Mouse (Mus musculus): ENCODE measurements around the gene Olfr724.
"Not testable (repeated sequence)": the region's sequence is repeated elsewhere in the genome, so short reads cannot be mapped to it uniquely, and the experiment has no call there.

Gene Olfr724

GRCm38 (mm10) chr14:49963174-49963573, at the start of gene Olfr724:
Olfr724 (minus strand) TSS chr14:49963274.
- in situ Hi-C loops (cut with MboI, MseI): loop anchor here (5.0 kb wide), 1 partner anchor 36 kb away; no protein-coding TSS in a partner anchor

DNA sequence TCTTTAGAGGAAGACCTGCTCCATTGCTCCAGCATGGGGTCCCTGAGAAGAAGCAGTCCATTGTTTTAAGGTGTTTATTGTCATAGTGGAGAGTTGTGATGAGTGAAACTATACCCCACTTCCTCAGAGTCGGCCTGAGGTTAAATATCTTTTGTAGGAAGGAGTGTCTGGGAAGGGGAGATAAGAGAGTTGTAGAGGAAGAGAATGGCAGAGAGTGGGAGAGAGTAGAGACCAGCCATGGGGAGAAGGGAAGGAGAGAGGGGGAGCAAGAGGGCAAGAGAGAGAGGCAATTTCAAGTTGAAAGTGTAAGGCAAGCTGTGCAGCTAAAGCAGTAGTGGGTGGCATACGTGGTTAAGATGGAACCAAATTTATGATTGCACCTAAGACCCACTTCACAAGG, 7.2 kb downstream of the Olfr724 start:
- in situ Hi-C loops (cut with MboI, MseI): no loop called here

GRCm38 (mm10) chr14:49931687-49932086, 31.4 kb downstream of the Olfr724 start, which contains the start of gene Olfr723:
Olfr723 (minus strand) TSS chr14:49931787.
- in situ Hi-C loops (cut with MboI, MseI): not testable (repeated sequence)

Data from regulatory T cell (primary cell).